12 mouse cellular contexts compared by ENCODE assay signal in genomic region chr17:56537912-56538311, GRCm38 (mm10). TPM values are rescaled to one million over a fixed set of nuclear protein-coding genes. Genes with fewer than 3 reads are reported as not detected.
DNase-seq lines count a peak whose midpoint lies in the region; ATAC-seq and TF ChIP-seq lines count a peak whose summit lies in the region.
"Had no signal": no experiment of that assay in that cellular context is flagged by ENCODE, and none has a peak within 500 bp of the region (broad histone marks: within the 10 kb centered on the region; RNA-seq: fewer than 3 reads in every experiment).

No protein-coding gene starts in this region.

- no peak for ATAC-seq in lung, postnatal 0 days
- ATAC-seq in hindbrain, embryonic 16.5 days: peak; percentile 67

- H3K9me3 ChIP-seq in lung, postnatal 0 days (ENCODE audit: low read length): no peaks in the 10 kb centered on the region
- no peaks in the 10 kb centered on the region for H3K9me3 ChIP-seq in hindbrain, embryonic 16.5 days (ENCODE audit: control insufficient read depth, low read length)

- TF ChIP-seq CTCF in lung, postnatal 0 days (IDR thresholded peaks at IDR 0.05): peak; percentile 13; the same call in 1 of the 2 replicates

- no peak overlapping the region for H3K4me3 ChIP-seq in lung, postnatal 0 days (ENCODE audit: low read depth, low read length)
- no peak overlapping the region for H3K4me3 ChIP-seq in hindbrain, embryonic 16.5 days (ENCODE audit: low read length)

- H3K4me2 ChIP-seq in lung, postnatal 0 days (replicated peaks; ENCODE audit: low read depth, low read length): no peak overlapping the region
- H3K4me2 ChIP-seq in hindbrain, embryonic 16.5 days (ENCODE audit: low read length): no peak overlapping the region

- no peaks in the 10 kb centered on the region for H3K36me3 ChIP-seq in lung, postnatal 0 days (ENCODE audit: insufficient read depth, low read length)
- H3K36me3 ChIP-seq in hindbrain, embryonic 16.5 days (ENCODE audit: control insufficient read depth, insufficient read depth, low read length): no peaks in the 10 kb centered on the region

- H3K27me3 ChIP-seq in lung, postnatal 0 days (replicated peaks; ENCODE audit: insufficient read depth, low read length): no peaks in the 10 kb centered on the region
- no peaks in the 10 kb centered on the region for H3K27me3 ChIP-seq in hindbrain, embryonic 16.5 days (replicated peaks; ENCODE audit: control insufficient read depth, insufficient read depth, low read length)

- H3K9ac ChIP-seq in lung, postnatal 0 days (replicated peaks; ENCODE audit: low read depth): no peak overlapping the region
- H3K9ac ChIP-seq in hindbrain, embryonic 16.5 days (ENCODE audit: low read depth, low read length): no peak overlapping the region

- 36% methylated on average over 8 of the region's 8 CpGs for WGBS in lung, postnatal 0 days
- WGBS in hindbrain, embryonic 16.5 days: 19% methylated on average over 8 of the region's 8 CpGs

- no peaks in the 10 kb centered on the region for H3K4me1 ChIP-seq in lung, postnatal 0 days (ENCODE audit: insufficient read depth, low read depth, low read length)
- peaks cover 10% of the 10 kb centered on the region for H3K4me1 ChIP-seq in hindbrain, embryonic 16.5 days (ENCODE audit: control insufficient read depth, insufficient read depth, low read depth, low read length)

- TF ChIP-seq EP300 in lung, postnatal 0 days (IDR thresholded peaks at IDR 0.05): no peak

- H3K27ac ChIP-seq in lung, postnatal 0 days (ENCODE audit: low read length): no peak overlapping the region
- H3K27ac ChIP-seq in hindbrain, embryonic 16.5 days (ENCODE audit: low read depth, low read length): 0 out of 2 replicates have a peak overlapping the region, but pooled peaks have one; percentile 24

- peak; percentile 31 for DNase-seq in embryo, embryonic 10 days (ENCODE audit: low spot score)
- no peak for DNase-seq in embryo, embryonic 9.5 days (ENCODE audit: extremely low spot score)
- DNase-seq in lung, postnatal 0 days (ENCODE audit: low spot score): no peak
- no peak for DNase-seq in lung, postnatal 25 days (ENCODE audit: low spot score)
- DNase-seq in retina, embryonic 14.5 days (ENCODE audit: low spot score): peak; percentile 78
- no peak for DNase-seq in testis, postnatal 10 days (ENCODE audit: low spot score)
- no peak for DNase-seq in adrenal gland, adult 2 months
- DNase-seq: right cerebral cortex, postnatal 14 days had no signal

RNA-seq across cellular contexts. Expression of gene Gm20219, which starts 16.3 kb away (rescaled TPM):
- 3.5 and 3.8 TPM in 2 replicates for polyA plus RNA-seq in lung, postnatal 0 days (2015; fragmentation: Nextera tagmentation; extraction: Ambion mirVana)
- polyA plus RNA-seq in hindbrain, embryonic 16.5 days (2015; fragmentation: Nextera tagmentation; extraction: Ambion mirVana): 0.95 and 1.1 TPM in 2 replicates
- total RNA-seq in adrenal gland, adult 2 months (2021): under 1 TPM; 0.31 to 0.98 TPM
- 2.6 and 3.0 TPM in 2 replicates for polyA plus RNA-seq in adrenal gland, adult 2 months (2012; rRNA removed)

RNA-seq across cellular contexts. Expression of gene Znrf4, which starts 25.7 kb away (rescaled TPM):
- polyA plus RNA-seq in lung, postnatal 0 days (2015; fragmentation: Nextera tagmentation; extraction: Ambion mirVana): not detected in 2 replicates
- not detected in 2 replicates for polyA plus RNA-seq in hindbrain, embryonic 16.5 days (2015; fragmentation: Nextera tagmentation; extraction: Ambion mirVana)
- not detected for total RNA-seq in adrenal gland, adult 2 months (2021)
- polyA plus RNA-seq in adrenal gland, adult 2 months (2012; rRNA removed): not detected in 2 replicates
- total RNA-seq: hematopoietic stem cell, adult 5-6 weeks; left cerebral cortex, postnatal 10 days had no signal
- polyA plus RNA-seq: C2C12 had no signal

RNA-seq across cellular contexts. Expression of gene Safb2, which starts 46.5 kb away (rescaled TPM):
- 36.8 and 39.8 TPM in 2 replicates for polyA plus RNA-seq in lung, postnatal 0 days (2015; fragmentation: Nextera tagmentation; extraction: Ambion mirVana)
- 56.7 and 66.1 TPM in 2 replicates for polyA plus RNA-seq in hindbrain, embryonic 16.5 days (2015; fragmentation: Nextera tagmentation; extraction: Ambion mirVana)
- 100 to 1,000 TPM in 1 of 2 experiments, 10 to 100 TPM in 1; 82.8 to 119 TPM for total RNA-seq in adrenal gland, adult 2 months (2021)
- polyA plus RNA-seq in adrenal gland, adult 2 months (2012; rRNA removed): 65.4 and 89.2 TPM in 2 replicates

RNA-seq across cellular contexts. Expression of gene Safb, which starts 46.7 kb away (rescaled TPM):
- 43.4 and 47.1 TPM in 2 replicates for polyA plus RNA-seq in lung, postnatal 0 days (2015; fragmentation: Nextera tagmentation; extraction: Ambion mirVana)
- 95.5 and 109 TPM in 2 replicates for polyA plus RNA-seq in hindbrain, embryonic 16.5 days (2015; fragmentation: Nextera tagmentation; extraction: Ambion mirVana)
- total RNA-seq in adrenal gland, adult 2 months (2021): 100 to 1,000 TPM in 1 of 2 experiments, 10 to 100 TPM in 1; 87.4 to 126 TPM
- polyA plus RNA-seq in adrenal gland, adult 2 months (2012; rRNA removed): 77.8 and 121 TPM in 2 replicates

Comparison
In these comparisons a context has a peak if more than half of its experiments do, and no peak if none do; other contexts are left out.
1. DNase-seq: peak in embryo, embryonic 10 days (single experiment) and retina, embryonic 14.5 days (single experiment); none in embryo, embryonic 9.5 days (single experiment), lung, postnatal 0 days (single experiment), lung, postnatal 25 days (single experiment), testis, postnatal 10 days (single experiment) and adrenal gland, adult 2 months (single experiment).